Mouse (Mus musculus) heart, postnatal 0 days (tissue): ENCODE measurements at regions not wholly inside any gene's neighbourhood (a gene's known extent, or its start where the extent isn't known, plus 50 kb on each side); places are given as distances from the start of the nearest gene placed in this dataset.

ENCODE experiments used
- CTCF ChIP-seq: IDR thresholded peaks from 2 replicates; pipeline ENCODE4 v1.5.1; 2016; ENCODE audit warnings: antibody characterized with exemption, control low read depth, low read depth
- EP300 ChIP-seq: IDR thresholded peaks from 2 replicates; pipeline ENCODE4 v1.6.1; 2016; ENCODE audit warnings: antibody characterized with exemption, low read depth

GRCm38 (mm10) chr16:52654825-52655224, 201.0 kb upstream of the Alcam start:
- TF ChIP-seq EP300: no peak
- no peak for TF ChIP-seq CTCF
